Mouse (Mus musculus) adrenal gland, postnatal 14 days (tissue): ENCODE measurements around the gene Gypa. TPM values are rescaled to one million over a fixed set of nuclear protein-coding genes. Genes with fewer than 3 reads are reported as not detected.
A peak's percentile ranks its signal among the peaks of the same experiment; 100 is the strongest.

ENCODE experiments used
- DNase-seq: peaks from one replicate; pipeline ENCODE4 v3.0.0; 2021; ENCODE audit warnings: mixed read lengths
- long read RNA-seq, 2 experiments: library from polyadenylated mRNA; stranded (forward); transcript quantifications; one replicate each; pipeline ENCODE4 v2.0.0; 2021
- total RNA-seq: library from RNA; stranded (reverse); gene quantifications from 2 replicates; pipeline ENCODE4 v1.2.3, GENCODE M21; 2021

The Gypa gene
- 4.1 and 16.8 TPM in 2 replicates for total RNA-seq
- long read RNA-seq, experiment 1, partial matches to known transcripts = 0 of 3 reads
- long read RNA-seq, experiment 1, other reads (novel, unspliced or antisense) = 0 of 3 reads
- long read RNA-seq, experiment 2, transcript Gypa-201 (8 exons, 1,848 nt) = major isoform, 18 of 19 reads
- long read RNA-seq, experiment 2, partial matches to known transcripts = 0 of 19 reads
- long read RNA-seq, experiment 2, other reads (novel, unspliced or antisense) = 1 of 19 reads

- DNase-seq = no peak
Observed at GRCm38 (mm10) chr8:80493523-80494345, at the start of gene Gypa. Gypa (plus strand) TSS chr8:80493781.

DNA sequence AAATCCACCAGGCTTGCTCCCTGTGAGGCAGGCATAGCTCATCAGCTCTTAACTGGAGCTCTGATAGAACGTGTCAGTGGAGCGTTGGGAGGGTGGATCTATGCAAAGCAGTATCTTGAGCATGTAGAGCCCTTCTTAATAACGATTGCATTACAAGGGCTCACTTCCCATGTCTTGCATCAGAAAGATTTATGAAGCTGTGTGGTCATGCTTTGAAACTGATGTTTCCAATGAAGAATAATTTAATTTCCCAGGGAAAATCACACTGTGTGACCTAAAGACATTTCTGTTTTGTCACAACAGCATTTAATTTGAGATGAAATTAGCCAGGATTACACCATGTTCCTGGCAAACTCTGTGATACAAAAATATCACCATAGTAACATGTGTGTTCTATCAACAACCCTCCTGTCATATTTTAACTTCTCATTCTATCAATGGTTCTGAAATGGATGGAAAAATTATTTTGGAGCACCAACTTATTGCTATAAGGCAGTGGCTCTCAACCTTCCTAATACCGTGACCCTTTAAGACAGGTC lies 49.0 kb upstream of the Gypa start:
- no peak for DNase-seq

GRCm38 (mm10) chr8:80447217-80447616 lies 46.4 kb upstream of the Gypa start:
- no peak for DNase-seq

- no peak for DNase-seq
Observed at GRCm38 (mm10) chr8:80451938-80452690, 41.5 kb upstream of the Gypa start.

GRCm38 (mm10) chr8:80463450-80463917 lies 30.1 kb upstream of the Gypa start:
- no peak for DNase-seq

DNA sequence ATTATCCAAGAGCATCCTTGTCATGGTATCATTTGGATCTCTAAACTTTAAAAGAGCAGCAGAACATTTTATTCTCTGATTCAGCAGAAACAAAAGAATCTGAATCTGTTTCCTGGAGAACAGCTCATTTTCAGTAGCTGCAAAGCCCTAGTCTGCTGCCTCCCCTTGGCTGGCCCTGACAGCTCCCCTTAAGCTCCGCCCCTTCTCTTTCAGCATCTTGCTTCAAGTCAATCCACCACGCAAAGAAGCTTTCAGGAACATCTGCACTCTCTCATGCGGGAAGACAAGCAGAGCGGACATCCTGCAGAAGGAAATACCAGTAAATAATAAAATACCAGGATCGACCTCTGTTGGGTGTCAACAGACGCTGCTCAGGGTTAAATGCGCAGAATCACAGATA lies 18.6 kb upstream of the Gypa start:
- no peak for DNase-seq

DNA sequence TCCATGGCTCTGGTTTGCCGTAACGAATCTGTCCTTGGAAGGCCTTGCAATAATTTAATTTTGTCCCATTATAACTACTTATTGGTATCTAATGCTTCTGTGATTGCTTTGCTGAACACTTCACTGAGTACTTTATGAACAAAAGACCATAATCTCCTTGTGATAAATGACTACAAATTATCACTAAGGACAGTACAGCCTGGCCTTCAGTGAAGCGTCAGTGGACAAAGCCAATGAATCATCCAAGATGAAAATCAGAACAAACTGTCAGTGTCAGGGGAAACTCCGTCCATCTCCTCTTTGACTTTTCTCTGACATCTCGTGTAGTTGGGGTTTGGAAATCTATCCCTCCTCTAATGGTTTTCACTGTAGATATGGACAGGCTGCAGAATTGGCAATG lies 15.4 kb upstream of the Gypa start:
- peak; percentile 21 for DNase-seq

DNA sequence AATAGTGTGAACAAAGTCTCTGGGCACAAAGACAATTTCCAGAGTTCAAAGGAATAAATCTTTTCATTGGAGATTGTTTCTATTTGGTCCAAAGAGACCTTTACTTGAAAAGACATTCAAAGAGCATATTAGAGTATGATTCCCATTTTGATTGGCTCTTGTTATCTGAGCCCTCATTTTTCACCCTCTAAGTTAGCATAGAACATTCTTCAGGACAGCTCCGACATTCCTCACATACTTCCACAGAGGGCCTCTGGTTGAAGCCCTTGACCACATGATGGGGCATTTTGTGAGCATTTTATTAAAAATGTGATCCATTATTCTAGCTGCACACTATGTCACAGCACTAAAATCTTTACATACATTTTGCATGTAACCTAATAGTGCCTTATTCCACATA lies 14.5 kb upstream of the Gypa start:
- no peak for DNase-seq

GRCm38 (mm10) chr8:80482173-80482572 lies 11.4 kb upstream of the Gypa start:
- no peak for DNase-seq

GRCm38 (mm10) chr8:80482822-80483774 lies 10.5 kb upstream of the Gypa start:
- DNase-seq = peak; percentile 32

DNA sequence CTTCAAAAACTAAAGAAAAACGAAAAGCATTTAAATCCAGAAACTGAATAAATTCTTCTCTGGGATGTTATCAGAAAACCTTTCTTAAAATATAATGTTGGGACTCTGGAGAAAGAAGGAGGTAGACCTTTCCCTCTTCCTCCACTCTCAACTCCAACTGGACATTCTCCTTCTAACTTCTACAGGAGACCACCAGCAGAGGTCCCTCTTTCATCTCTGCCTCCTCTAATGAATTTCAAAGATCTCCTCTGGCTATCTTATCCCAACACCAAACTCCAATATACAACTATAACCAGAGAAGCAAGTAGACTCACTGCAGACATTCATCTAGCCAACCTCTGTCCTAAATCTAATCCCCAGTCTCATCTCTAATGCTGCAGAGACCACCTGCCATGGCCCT lies 2.0 kb upstream of the Gypa start:
- DNase-seq = no peak

DNA sequence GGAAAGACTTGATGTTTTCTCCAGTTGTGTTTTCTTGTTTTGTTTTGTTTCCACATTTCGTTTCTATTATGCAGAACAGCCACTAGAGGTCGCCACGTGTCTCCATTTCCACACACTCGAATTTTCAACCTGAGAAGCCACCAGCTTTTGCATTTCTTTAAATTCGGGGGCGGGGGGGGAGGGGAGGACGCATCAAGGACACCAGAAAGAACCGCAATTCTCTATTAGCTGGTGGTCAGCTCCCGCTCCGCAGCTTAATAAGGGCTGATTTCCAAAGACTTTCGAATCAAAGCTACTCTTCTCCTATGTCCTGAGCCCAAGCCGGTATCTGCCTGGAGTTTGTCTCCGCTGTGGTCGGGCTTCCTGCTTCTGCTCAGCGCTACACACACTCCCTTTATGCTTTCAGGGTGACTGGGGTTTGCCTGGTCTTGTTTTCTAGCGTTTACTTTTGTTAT lies 567 bp upstream of the Gypa start:
- peak; percentile 65 for DNase-seq

DNA sequence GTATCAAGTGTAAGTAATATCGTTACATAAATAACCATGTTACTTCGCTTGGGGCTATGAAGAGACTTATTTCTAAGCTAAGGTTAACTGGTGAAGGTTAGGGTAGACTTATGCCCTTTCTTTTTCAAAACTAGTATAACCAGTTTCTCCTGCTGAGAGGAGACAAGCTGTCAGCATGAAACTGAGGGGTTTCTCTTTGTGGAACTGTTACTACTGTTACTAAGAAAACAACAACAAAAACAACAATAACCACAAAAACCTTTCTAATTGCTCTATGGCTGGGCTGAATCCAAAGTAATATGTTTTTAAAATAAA lies 722 bp downstream of the Gypa start:
- DNase-seq = no peak

DNA sequence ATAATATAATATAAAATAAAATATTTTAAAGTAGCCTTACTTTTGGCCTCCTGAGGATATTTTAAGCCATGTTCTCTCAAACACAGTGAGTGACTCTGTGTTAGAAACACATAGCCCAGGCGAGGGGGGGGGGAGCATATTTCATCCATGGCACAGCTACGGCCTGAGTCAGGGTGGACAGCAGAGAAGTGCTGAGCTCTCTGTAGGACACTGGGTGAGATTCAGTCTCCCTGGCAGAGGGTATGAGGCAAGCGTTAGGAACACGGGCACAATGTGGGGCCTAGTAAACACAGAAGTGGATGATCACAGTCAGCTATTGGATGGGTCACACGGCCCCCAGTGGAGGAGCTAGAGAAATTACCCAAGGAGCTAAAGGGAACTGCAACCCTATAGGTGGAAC lies 1.2 kb downstream of the Gypa start:
- no peak for DNase-seq

DNA sequence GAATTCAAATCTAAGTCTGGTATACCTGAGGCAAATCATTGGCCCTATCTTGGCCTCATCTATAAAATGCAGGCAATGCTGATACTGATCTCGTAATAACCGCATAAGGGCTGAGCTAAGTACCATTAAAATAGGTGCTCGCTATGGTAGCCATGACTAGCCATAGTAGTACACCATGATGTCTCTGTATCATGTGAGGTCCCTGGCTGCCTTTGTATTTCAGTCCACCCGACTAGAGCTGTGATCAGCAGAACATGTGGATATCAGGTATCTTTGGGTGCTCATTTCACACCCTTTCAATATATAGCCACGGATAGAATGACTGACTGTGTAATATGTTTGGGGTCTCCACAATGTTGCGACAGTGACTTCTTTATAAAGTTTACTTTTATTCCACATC lies 1.9 kb downstream of the Gypa start:
- DNase-seq = no peak

GRCm38 (mm10) chr8:80497323-80497722 lies 3.7 kb downstream of the Gypa start:
- DNase-seq = no peak

- no peak for DNase-seq
Observed at GRCm38 (mm10) chr8:80500244-80500643, 6.7 kb downstream of the Gypa start.

DNA sequence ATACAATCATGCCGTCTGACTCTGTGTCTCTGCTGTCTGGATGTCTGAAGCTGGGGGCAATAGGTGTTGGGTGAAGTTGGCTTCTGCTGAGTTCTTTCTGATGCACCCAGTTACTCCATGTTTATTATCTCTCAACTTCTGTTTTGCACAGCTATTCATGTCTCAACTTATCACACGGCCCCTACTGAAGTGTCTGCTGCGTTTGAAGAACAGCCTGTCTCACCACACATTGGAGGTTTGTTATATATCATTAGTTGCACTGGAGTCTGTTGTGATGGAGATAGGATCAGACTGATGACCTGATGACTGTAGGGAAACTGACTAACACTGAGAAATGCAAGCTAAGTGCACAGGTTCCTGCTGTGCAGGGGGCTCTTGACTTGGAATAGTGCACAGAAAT lies 7.2 kb downstream of the Gypa start:
- no peak for DNase-seq

DNA sequence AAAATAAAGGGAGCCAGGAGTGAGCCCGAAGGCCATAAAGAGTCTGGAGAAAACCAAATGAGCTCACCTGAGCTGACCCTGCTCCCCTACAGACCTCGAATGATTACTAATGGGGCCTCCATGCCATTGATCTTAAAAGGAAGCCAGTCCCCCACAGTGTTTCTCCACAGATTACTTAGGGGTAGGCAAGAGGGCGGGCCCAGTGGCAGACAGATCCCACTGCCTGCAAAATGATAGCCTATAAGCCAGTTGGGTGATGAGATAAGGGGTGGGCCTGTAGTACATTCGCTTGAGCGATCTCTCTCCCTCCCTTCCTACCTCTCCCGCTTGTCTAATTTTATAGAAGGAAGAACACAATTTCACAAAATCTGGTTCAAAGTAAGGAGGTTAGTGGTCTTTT lies 7.7 kb downstream of the Gypa start:
- no peak for DNase-seq

DNA sequence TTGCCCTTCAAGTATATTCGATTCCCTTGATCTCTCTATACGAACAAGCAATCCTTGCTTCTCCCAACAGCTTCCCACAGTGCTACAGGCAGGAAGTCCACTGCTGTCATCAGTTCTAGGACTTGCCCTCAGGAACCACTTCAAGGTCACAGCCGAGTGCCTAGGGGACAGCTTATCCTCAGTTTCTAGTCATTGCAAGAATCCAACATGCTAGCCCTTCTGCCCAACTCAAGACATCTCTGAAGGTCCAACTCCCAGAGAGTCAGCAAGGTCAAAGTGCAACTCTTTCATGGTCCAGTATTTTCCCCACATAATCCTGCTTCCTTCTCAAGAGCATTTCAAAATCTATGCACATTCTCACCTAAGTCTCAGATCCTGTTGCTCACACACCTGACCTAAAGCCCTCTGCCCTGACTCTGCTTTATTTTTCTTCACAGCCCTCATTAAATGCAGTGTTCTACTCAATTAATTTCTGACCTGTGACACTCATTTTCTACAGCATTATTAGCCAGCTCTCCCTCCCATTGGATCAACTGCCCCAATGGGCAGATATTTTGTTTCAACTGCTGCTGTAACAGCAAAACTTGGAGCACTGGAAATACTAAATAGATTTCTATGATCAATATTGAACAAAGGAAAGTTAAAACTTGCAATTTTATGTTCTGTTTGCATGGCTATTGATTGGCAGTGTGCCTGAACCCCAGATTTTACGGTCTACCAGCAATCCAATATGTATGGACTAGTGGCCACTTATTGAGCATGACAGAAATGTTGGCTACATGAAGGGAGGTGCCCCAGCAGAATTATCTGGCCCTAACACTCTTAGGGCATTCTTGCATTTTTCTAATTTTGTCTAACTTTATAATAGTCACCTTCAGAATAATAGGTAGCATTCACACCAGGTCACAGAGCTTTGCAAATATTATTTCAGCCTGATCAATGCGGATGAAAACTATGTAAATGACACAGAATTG lies 33.1 kb downstream of the Gypa start:
- no peak for DNase-seq
